Mouse (Mus musculus): ENCODE measurements at regions not wholly inside any gene's neighbourhood (a gene's known extent, or its start where the extent isn't known, plus 50 kb on each side); places are given as distances from the start of the nearest gene placed in this dataset.
A peak's percentile ranks its signal among the peaks of the same experiment; 100 is the strongest.

GRCm38 (mm10) chr9:26383996-26384395 is 349.5 kb upstream of the B3gat1 start:
- peak; percentile 13 for DNase-seq

- no peak for DNase-seq
Observed at GRCm38 (mm10) chr9:26398635-26399034, 334.9 kb upstream of the B3gat1 start.

- no peak for DNase-seq
Observed at GRCm38 (mm10) chr9:26422897-26423823, 310.4 kb upstream of the B3gat1 start.

- DNase-seq: peak; percentile 47
Observed at GRCm38 (mm10) chr9:26435507-26435906, 298.0 kb upstream of the B3gat1 start.

GRCm38 (mm10) chr9:26437244-26437643 is 296.3 kb upstream of the B3gat1 start:
- no peak for DNase-seq

- DNase-seq: no peak
Observed at GRCm38 (mm10) chr9:26453924-26454323, 279.6 kb upstream of the B3gat1 start.

GRCm38 (mm10) chr9:26461081-26461480 is 272.4 kb upstream of the B3gat1 start:
- no peak for DNase-seq

- no peak for DNase-seq
Observed at GRCm38 (mm10) chr9:26470694-26471392, 262.7 kb upstream of the B3gat1 start.

GRCm38 (mm10) chr9:26476341-26476740 is 257.2 kb upstream of the B3gat1 start:
- DNase-seq: no peak

- DNase-seq: no peak
Observed at GRCm38 (mm10) chr9:26480881-26481280, 252.6 kb upstream of the B3gat1 start.

- DNase-seq: no peak
Observed at GRCm38 (mm10) chr9:26481890-26482289, 251.6 kb upstream of the B3gat1 start.

- DNase-seq: no peak
Observed at GRCm38 (mm10) chr9:26493740-26494139, 239.8 kb upstream of the B3gat1 start.

- DNase-seq: no peak
Observed at GRCm38 (mm10) chr9:26502027-26502426, 231.5 kb upstream of the B3gat1 start.

GRCm38 (mm10) chr9:26505941-26506340 is 227.6 kb upstream of the B3gat1 start:
- DNase-seq: no peak

GRCm38 (mm10) chr9:26518651-26519050 is 214.9 kb upstream of the B3gat1 start:
- no peak for DNase-seq

GRCm38 (mm10) chr9:26519581-26520501 is 213.7 kb upstream of the B3gat1 start:
- DNase-seq: peak; percentile 29

GRCm38 (mm10) chr9:26524089-26524488 is 209.4 kb upstream of the B3gat1 start:
- no peak for DNase-seq

- peak; percentile 11 for DNase-seq
Observed at GRCm38 (mm10) chr9:26528761-26529160, 204.8 kb upstream of the B3gat1 start.

- DNase-seq: no peak
Observed at GRCm38 (mm10) chr9:26539042-26539441, 194.5 kb upstream of the B3gat1 start.

GRCm38 (mm10) chr9:26548328-26548922 is 185.1 kb upstream of the B3gat1 start:
- peak; percentile 18 for DNase-seq

- DNase-seq: no peak
Observed at GRCm38 (mm10) chr9:26549118-26549517, 184.4 kb upstream of the B3gat1 start.

- no peak for DNase-seq
Observed at GRCm38 (mm10) chr9:26549551-26549950, 184.0 kb upstream of the B3gat1 start.
